Mouse (Mus musculus): Measurements from ENCODE around the gene Chpt1.
A peak's percentile ranks its signal among the peaks of the same experiment; 100 is the strongest.
"Not testable (repeated sequence)": the region's sequence is repeated elsewhere in the genome, so short reads cannot be mapped to it uniquely, and the experiment has no call there.

Chpt1 gene

DNA sequence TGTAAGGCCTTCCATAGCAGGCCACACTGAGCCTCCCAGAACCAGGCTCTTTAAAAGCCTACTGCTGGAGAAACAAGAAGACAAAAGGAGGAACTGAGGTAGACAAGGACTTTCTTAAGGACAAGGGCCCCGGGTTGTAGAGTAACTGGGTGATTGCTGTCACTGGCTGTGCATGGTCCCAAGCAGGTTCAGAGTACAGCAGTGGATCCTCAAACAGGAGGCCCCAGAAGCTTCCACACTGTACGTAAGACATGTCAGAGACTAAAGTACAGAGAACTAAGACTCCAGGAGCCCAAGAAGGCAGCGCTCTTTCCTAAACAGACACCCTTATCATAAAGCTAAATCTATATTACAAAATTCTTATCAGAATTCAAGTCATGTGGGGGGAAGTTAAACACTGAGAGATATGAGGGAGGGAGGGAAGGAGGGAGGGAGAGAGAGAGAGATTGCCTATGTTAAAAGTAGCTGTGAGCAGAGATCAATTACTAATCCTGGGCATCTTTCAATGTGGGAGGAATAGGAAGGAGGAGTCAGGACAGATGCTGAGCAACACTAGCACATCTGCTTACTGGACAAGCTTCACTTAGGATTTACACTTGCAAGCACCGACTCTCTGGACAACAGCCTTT is 8.8 kb downstream of the Chpt1 start:
- DNase-seq (ENCODE audit: low read depth, low spot score) = no peak

DNA sequence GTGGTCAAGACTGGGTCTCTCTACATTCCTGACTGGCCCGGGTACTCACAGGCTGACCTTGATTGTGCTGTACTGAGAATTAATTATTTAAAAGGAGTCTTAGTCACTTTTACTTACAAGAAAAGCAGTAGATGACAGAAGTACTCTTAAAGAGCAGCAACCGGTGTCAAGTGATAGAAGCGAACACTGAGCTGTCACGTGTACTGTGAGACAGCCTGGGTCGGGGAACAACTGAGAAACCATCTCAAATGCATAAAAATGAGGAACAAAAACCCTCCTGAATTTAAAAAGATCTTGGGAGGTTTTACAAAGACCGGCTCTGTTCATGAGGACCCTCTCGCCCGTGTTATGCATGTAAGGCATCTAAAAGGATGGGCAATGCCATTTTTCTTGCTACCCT is 11.2 kb downstream of the Chpt1 start:
- no peak for DNase-seq (ENCODE audit: low read depth, low spot score)

DNA sequence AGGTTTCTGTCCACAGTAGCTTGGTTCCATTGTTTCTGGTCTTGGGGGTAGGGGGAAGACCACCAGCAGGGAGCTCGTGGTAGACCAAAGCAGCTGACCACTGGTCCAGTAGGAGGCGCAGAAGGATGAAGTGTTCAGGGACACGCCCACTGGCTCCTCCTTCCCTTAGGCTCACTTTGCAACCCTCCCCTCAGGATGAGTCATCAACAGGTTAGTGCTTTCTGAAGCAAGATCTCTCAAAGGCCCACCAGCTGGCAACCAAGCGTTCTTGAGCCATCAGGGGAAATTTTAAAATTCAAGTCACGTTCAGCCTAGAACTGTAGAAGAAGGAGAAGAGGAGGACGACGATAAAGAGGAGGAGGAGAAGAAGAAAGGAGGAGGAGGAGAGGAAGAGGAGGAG is 12.2 kb downstream of the Chpt1 start:
- DNase-seq (ENCODE audit: low read depth, low spot score) = no peak

DNA sequence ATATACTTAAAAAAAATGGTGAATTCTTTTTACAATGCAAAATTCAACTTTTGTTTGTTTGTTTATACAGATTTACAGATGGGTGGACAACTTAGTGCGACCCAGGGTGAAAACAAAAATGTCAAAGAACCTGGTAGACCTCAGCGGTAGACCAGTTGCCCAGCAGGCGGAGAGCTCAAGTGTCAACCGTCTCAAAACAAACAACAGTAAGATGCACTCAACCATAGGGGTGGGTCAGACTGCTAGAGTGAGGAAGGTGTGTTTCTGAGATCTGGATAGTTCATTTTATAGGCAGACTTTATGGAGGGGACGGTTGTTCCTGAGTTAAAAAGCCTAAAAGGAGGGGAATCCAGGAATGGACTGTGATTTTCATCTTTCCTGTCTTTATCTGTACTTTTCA is 15.2 kb downstream of the Chpt1 start:
- DNase-seq (ENCODE audit: low read depth, low spot score) = no peak

DNA sequence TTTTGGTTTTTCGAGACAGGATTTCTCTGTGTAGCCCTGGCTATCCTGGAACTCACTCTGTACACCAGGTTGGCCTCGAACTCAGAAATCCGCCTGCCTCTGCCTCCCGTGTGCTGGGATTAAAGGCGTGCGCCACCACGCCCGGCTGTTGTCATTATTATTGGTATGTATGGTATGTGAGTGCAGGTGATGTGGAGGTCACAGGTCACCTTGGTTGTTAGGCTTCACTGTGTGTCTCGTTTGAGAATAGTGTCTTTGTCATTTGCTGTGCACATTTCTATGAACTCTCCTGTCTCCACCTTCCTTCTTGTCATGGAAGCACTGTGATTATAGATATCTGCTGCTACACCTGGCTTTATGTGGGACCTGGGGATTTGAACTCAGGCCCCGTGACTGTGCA is 21.0 kb downstream of the Chpt1 start:
- not testable (repeated sequence) for DNase-seq (ENCODE audit: low read depth, low spot score)

DNA sequence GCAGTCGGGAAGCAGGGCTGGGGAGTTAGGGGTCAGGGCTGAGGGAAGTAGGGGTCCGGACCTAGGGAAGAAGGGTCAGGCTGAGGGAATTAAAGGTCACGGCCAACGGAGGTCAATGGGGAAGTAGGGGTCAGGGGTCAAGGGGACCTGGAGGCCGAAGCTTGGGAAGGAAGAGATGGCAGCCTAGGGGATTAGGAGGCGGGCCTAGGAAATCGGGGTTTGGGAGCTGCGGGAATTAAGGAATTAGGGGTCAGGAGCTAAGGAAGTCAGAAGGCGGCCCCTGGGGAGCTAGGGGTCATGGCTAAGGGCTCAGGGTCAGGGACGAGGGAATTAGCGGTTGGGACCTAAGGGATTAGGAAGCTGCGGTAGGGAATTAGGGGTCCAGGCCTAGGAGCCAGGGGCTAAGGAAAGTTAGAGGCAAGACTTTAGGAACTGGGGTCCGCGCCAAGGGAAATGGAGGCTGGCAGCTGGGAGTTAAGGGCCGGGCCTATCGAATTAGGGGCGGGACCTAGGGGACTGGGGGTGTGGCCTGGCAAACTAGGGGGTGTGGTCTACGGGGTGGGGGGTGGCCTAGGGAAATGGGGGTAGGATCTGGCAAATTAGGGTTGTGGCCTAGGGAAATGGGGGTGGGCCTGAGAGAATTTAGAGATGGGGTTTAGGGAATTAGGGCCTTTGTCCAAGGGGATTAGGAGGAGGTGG is 43.6 kb downstream of the Chpt1 start:
- DNase-seq (ENCODE audit: low read depth, low spot score) = no peak

DNA sequence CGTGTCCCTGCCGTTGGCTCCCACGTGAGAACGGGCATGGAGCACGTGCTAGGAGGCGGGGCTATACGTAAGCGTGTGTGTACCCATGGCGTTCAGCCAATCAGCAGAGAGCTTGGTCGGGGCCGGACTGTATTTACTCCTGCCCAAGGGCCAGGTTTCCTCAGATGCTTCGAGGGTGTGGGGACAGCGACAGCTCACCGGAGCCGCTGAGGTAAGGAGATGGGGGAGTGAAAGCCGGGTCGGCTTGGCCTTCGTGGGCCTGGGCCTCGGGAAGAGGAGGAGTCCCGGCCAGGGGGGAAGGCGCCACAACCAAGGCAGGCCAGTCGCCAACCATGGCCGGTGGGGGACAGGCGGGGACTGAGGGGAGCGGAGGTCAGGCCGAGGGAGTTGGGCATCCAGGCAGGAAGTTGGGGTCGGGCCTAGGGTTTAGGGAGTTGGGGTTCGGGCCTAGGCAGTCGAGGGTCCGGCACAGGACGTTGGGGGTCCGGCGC is 44.3 kb downstream of the Chpt1 start, which contains the start of gene Sycp3:
Gene Sycp3, plus strand, starts transcription at position 68 of the 491 bp plus-strand sequence.
- no peak for DNase-seq (ENCODE audit: low read depth, low spot score)

DNA sequence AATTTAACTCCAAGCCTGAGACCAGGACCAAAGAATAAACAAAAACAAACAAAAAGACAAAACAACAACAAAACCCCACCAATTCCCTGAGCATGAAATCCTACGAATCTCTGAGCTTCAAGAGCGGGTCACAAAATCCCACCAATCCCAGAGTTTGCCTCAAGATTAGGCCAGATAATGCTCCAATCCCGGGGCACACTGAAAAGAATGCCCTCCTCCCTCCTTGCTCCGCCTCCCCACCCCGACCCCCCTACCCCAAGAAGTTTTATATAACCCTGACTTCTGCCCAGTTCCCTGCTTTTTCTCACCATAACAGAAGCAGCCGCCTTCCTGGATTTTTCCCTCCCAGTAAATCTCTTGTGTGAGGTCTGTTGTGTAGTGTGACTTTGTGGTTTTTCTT is 46.1 kb downstream of the Chpt1 start:
- no peak for DNase-seq (ENCODE audit: low read depth, low spot score)

DNA sequence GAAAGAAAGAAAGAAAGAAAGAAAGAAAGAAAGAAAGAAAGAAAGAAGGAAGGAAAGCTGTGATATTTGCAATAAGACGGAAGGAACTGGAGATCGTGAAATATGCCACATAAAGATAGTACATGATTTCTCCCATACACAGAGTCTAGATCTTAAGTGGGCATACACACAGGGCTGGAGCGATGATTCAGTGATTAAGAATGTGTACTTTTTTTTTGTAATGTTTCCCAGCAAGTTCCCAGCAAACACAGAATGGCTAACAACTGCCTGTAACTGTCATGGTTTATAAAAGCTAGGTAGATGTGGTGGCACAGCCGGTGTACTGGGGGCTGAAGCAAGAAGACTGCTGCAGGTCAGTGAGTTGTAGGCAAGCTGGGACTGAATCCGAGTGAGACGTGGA is 51.9 kb downstream of the Chpt1 start:
- no peak for DNase-seq (ENCODE audit: low read depth, low spot score)

DNA sequence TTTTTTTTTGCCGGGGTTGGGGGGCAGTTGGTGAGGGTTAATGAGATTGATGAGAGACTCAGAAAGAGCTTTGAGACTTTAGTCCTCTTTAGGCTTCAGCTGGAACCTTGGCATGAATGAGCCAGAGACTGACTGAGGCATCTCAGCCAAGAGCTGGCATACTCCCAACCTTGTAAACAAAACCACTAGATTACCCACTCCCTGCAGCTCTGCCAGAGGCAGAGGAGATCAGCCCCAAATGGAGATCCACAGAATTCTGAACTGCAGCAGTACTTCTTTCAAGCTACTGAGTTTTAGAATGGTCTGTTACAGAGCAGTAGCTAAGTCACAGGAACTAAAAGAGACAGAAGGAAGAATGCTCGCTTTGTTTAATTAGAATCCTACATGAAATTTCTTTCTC is 52.7 kb downstream of the Chpt1 start:
- DNase-seq (ENCODE audit: low read depth, low spot score) = no peak

DNA sequence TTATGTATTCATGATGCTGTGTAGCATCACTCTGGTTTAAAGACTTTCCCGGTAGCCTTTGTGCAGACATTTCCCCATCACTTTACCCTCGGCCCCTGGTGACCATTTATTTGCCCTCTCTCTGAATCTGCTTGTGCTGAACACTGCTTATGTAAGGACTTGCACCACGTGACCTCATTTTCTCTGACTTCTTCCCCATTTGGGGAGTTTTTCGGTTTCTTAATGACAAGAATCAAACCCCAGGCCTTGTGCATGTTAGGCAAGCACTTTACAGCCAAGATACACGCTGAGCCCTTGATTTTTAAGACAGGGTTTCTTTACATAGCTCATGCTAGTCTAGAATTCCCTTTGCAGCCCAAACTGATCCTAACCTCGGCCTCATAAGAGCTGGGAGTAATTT is 62.6 kb downstream of the Chpt1 start:
- no peak for DNase-seq (ENCODE audit: low read depth, low spot score)

DNA sequence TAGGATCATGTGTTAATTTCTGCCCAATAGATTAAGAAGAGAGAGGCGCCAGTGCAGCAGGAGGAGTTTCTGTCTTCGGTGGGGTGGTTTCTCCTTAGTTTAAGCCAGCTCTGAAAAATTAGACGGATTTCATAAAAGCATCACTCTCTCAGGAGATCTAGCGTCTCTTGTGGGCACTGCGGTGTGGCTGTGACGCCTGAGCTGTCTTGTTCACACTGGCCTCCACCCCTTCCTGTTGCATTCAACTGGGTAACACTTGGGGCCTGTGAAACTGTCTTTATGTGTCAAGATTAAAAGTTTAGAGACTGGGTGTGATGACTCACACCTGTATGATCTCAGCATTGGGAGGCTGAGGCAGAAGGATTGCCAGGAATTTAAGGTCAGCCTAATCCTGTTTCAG is 75.9 kb downstream of the Chpt1 start:
- DNase-seq (ENCODE audit: low read depth, low spot score) = no peak

DNA sequence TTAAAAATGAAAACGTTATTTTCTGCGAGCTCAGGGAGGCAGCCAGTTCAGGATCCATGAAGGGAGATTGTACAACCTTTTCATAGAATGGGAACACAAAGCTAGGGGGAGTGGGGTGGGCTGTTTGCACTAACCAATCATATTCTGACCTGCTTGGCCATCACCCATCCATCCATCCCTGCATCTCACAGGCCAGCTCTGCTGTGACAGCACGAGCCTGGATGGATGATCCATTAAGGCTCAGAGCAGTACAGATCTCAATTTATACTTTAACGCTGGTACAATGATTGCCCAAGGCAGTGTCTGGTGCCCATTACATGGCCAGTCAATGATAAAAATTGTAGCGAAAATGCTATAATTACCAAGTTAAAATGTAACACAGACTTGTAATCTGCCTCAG is 77.0 kb downstream of the Chpt1 start:
- no peak for DNase-seq (ENCODE audit: low read depth, low spot score)

DNA sequence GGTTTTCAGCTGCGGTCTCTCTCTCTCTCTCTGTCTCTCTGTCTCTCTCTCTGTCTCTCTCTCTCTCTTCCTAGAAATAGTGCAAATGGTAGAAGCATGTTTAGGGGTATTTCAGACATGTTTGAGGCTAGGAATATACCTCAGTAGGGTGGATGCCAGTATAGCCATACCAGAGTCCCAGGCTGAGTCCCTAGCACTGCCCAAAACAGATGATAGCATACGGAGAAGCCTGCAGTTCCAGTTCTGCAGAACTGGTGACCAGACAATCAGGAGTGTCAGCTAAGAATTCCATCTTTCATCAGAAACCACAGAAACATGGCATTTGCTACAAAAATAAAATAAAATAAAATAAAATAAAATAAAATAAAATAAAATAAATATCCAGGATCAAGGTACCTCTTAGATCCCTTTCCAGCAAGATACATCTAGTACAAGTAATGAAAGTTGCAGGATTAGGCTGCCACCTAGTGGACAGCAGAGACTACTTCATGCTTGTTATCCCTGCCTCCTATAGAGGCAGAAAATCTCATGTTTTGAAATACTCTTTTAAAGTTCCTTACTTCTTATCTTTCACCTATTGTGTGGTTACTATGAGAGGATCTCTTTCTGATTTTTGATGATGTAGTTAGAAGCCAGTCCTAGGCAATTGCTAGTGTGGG is 77.6 kb downstream of the Chpt1 start:
- peak; percentile 55 for DNase-seq (ENCODE audit: low read depth, low spot score)

DNA sequence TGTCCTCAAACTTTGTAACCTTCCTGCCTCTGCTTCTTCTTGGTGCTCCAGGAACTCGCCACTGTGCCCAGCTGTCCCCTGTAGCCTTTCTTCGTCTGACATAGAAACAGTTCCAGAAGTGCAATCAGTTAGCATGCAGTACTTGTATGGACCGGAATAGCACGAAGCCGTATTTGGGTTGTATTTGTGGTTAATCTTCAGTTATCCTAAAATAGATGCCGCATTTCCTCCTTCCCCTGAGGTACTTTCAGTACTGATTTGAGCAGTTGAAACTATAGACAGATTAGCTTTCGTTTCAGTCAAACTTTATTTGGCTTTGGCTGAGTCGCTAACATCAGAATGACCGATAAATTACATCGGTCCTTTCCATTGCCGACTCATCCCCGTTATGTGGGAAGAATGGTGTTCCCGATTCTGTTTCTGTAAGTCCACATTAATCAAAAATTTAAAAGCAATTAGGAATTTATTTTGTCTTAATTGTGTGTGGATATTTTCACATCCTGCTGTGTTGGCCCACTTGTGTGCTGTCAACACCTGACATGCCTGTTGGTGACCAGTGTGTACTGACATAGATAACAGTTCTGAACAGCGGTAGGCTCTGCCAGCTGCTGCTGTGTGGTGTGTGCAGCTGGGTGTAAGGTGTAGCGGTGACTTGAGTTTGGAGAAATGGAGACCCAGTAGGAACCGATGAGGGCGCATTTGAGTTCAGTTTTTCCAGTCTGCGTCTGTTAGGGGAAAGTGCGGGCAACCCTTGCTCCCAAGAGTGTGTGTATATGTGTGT is 83.0 kb downstream of the Chpt1 start:
- no peak for DNase-seq (ENCODE audit: low read depth, low spot score)

DNA sequence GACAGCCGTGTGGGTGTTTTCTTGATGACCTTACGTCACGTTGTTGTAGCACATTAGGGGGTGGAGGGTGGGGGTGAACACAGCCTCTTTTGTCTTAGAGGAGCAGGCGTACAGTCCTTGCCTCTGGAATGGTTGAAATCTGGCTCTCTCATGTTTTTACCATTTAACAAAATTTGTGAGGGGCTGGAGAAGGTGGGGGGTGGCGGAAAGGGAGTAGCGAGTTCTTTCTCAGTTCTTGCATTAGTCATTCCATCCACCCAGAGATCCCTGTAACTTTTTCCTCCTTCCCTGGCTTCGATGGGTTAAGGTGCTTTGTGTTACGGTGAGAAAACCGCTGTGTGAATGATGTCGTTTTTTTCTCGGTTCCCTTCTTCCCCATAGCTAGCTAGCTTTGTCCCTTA is 83.7 kb downstream of the Chpt1 start:
- DNase-seq (ENCODE audit: low read depth, low spot score) = no peak

DNA sequence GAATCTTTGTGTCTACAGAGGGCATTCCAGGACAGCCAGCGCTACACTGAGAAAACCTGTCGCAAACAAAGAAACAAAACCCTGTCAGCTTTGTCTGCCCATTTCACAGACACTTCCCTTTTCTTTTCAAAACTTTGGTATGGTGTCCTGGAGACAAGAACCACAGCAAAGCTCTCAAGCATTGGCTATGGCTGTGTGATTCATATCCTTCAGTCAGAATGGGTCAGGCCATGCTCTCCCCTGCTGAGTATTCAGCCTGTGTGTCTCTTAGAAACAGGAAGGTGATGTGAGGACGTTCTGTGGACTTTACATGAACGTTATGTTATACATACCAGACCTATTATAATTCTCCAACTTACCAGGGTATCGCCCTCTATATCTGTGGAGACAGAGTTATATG is 86.2 kb downstream of the Chpt1 start:
- DNase-seq (ENCODE audit: low read depth, low spot score) = no peak

DNA sequence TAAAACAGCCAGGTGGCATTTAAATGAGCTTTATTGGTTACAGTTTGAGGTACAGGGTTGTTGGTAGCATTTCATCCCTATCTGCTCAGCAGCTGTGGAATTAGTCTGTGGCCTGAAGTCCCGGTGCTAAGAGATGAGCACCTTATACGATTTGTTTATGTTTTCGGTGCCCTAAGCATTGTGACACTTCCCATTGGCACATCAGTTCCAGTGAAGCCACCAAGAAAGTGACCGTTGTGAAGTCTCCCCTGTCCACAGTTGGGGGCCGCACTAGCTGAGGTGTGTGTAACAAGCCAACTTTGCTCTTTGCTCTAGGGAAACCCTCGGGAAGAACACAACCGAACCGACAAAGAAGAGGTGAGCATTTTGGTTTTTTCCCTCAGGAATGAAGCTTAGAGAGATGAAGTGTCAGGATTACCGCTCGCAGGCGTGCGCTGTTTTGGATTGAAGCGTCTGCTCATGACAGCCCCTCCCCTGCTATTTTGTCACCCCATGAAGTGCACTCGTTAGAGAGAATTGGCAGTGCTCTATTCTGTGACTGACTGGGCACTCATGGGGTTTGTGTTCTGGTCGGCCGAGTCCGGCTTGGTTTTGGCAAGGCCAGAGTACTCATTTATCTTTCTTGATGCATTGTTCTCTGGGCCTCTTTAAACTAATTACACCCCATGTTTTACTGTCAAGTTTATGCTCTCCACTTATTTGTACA is 91.4 kb downstream of the Chpt1 start:
- DNase-seq (ENCODE audit: low read depth, low spot score) = no peak

DNA sequence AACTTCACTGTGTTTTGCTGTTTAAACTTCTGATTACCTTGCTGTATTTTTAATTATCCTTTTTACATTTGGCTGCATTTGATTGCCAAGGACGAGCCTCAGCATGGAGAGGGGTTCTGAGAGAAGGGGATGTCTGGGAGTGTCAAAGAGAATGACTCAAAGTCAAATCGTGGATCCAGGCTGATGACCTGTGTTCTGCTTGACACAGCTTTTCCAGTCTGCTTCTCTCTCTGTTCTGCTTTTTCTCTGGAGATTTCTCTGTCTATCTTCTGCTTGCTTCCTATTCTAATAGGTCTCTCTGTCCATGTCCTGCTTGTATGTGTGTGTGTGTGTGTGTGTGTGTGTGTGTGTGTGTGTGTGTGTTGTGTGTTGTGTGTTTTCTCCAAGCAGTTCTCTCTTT is 94.1 kb downstream of the Chpt1 start:
- DNase-seq (ENCODE audit: low read depth, low spot score) = no peak

DNA sequence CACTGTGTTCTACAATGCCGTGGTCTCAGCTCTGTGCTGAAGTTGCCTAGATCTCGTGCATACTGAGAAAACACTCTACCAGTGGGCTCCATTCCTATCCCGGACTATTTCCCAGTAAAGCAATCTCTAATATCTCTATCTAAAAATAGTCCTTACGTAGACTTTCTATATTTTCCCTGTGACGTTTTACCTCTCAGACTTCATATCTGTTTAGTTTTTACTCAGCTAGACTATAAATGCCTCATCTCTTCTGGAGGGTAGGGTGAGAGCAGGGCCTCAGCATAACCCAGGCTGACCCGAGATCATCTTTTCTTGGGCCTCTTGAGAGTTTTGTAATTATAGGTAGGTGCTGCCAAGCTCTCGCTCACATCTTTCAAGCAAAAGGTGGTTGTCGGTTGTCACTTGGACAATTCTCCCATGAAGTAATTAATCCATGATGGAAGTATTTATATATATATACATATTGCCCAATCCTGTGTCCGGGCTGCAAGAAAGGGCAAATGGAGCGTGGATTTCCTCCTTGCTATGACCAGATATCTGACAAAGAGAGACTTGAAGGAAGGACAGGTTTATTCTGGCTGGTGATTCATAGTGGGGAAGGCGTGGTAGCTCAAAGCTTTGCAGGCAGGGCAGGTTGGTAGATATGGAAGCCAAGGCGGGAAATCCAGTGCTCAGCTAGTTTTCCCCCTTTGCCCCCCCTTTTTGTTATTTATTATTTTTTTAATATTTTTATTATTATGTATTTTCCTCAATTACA is 95.8 kb downstream of the Chpt1 start:
- DNase-seq (ENCODE audit: low read depth, low spot score) = no peak

DNA sequence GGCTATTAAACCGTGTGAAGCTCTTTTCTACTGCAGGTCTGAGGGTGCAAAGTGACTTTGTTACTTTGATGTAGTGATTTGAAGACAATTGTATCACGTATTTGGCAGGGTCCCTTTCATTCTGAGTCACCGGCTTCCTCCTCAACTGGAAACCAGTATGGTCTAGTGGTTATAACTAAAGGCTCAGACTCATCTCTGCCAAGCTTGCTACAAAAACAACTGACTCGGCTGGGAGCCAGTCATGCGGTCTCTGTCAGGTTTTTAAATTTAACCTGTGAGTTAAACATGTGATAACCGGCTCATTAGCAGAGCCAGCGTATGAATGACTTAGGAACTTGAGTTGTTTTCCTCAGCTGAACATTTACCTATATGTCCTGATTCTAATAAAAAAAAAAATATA is 98.1 kb downstream of the Chpt1 start:
- DNase-seq (ENCODE audit: low read depth, low spot score) = no peak

All from embryo, embryonic 11.5 days (tissue).